Mouse (Mus musculus) thymus, postnatal 25 days (tissue): ENCODE measurements around the gene Olfr1448.
"Not testable (repeated sequence)": the region's sequence is repeated elsewhere in the genome, so short reads cannot be mapped to it uniquely, and the experiment has no call there.

ENCODE experiments used
- DNase-seq: peaks from one replicate; pipeline ENCODE4 v3.0.0; 2022

The Olfr1448 gene

GRCm38 (mm10) chr19:12924319-12924718 is at the start of gene Olfr1448:
TSS of gene Olfr1448 (minus strand) at chr19:12924419.
- no peak for DNase-seq

GRCm38 (mm10) chr19:12970082-12970481 is 45.9 kb upstream of the Olfr1448 start:
- DNase-seq: not testable (repeated sequence)

DNA sequence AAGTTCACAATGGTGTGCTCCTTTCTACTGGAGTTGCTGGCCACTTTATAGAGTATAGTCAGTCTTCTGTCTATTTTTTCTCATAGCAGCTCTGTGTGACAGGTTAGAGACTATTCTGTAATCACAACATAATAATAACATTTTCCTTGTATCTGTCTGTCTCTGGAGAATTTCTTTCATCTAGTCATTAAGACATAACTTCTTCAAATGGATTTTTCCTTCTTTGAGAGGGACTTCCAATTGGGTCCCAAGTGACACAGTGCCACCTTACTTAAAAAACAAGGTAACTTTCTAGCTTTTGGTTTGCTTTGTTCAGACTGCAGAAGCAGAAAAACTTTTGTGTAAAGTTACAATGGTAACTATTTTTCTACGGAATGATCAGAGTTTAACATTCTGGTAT is 25.7 kb upstream of the Olfr1448 start, which contains the start of gene Olfr1450:
Olfr1450 (plus strand) TSS at position 301 of the 400 bp plus-strand sequence.
- DNase-seq: no peak

DNA sequence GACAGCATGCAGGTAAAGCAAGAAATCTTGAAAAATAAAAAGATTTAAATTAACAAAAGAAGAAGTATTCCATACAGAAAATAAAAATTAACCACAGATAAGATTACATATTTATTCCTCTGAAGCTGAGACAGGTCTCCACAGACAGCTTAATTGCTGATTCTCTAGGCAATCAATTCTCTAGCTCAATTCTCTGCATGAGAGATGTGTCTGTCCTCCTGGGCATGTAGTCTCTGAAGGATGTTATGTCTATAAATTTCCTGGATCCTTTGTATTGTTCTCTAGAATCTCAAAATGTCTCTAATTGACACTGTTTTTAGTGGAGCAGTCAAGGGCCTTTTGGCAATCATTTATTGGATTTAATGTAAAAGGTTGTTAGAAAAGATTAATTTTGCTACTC is 6.3 kb upstream of the Olfr1448 start, which contains the start of gene Olfr1449:
Olfr1449 (plus strand) TSS at position 301 of the 400 bp plus-strand sequence.
- DNase-seq: no peak

DNA sequence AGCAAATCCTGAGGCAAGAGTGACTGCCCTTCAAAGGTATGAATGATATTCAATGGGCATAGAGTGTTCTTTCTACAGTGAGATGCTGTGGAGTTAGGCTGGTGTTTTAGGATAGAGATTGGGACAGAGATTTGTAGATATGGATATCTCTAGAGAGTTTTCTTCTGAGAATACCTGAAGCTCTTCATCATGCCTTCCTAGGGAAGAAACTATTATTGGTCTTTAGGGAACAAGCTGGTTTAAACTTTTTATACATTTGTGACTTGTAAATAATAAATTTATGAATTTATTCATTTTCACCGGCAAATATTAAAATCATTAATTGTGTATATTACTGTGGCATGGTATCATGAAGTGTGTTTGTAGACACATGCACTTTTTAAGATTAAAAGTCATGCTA is 20.6 kb downstream of the Olfr1448 start, which contains the start of gene Olfr1447:
Olfr1447 (minus strand) TSS at position 101 of the 400 bp plus-strand sequence.
- no peak for DNase-seq

DNA sequence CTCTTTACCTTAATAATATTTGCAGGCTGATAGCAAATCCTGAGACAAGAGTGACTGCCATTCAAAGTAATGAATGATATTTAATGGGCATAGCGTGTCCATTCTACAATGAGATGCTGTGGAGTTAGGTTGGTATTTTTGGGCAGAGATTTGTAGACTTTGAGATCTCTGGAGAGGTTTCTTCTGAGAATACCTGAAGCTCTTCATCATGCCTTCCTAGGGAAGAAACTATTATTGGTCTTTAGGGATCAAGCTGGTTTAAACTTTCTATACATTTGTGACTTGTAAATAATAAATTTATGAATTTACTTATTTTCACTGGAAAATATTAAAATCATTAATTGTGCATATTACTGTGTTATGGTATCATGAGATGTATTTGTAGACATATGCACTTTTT is 30.8 kb downstream of the Olfr1448 start, which contains the start of gene Olfr1446:
Olfr1446 (minus strand) TSS at position 101 of the 400 bp plus-strand sequence.
- DNase-seq: no peak

- no peak for DNase-seq
These were observed 40.7 kb downstream of the Olfr1448 start, which contains the start of gene Olfr1445 for GRCm38 (mm10) chr19:12883555-12883954. TSS of gene Olfr1445 (plus strand) at chr19:12883855.
